Mouse (Mus musculus): Measurements from ENCODE around the gene Myt1l. TPM values are rescaled to one million over a fixed set of nuclear protein-coding genes. Genes with fewer than 3 reads are reported as not detected.

The Myt1l gene
- polyA plus RNA-seq, 1 experiment, result not detected

GRCm38 (mm10) chr12:29956969-29957368 is 428.8 kb downstream of the Myt1l start:
- H3K4me3 ChIP-seq (replicated peaks; ENCODE audit: control insufficient read depth, low read depth, low read length), result no peak overlapping the region
- H3K4me1 ChIP-seq (ENCODE audit: control insufficient read depth, insufficient read depth, low read length), result no peaks in the 10 kb centered on the region
- 60% methylated on average over 12 of the region's 12 CpGs for WGBS
- H3K27ac ChIP-seq (ENCODE audit: control insufficient read depth, insufficient read depth, low read depth, low read length, poor library complexity), result no peak overlapping the region
- no peak for TF ChIP-seq CTCF (IDR thresholded peaks at IDR 0.05; ENCODE audit: control insufficient read depth, insufficient read depth, low read length)

DNA sequence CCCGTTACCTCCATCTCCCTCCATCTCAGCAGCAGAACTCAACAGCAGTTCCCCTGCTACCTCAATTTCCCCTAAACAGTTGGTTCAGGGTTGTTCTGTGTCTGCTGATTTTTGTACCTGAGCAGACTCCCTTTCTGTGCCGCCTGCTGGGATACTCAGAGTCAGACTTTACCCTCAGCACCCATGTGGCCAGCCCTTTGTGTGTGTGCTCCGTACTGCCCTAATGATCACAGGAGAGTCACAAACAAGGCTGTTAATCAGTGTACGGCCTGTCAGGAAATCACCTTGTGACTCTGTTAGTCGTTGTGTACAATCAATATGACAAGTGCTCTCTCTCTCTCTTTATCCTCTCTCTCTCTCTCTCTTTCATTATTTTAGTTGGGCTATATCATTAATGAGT is 430.5 kb downstream of the Myt1l start:
- Histone ChIP-seq H3K4me1 (ENCODE audit: control insufficient read depth, insufficient read depth, low read length) (no peaks in the 10 kb centered on the region), H3K4me3 (replicated peaks; ENCODE audit: control insufficient read depth, low read depth, low read length) (no peak overlapping the region), H3K27ac (ENCODE audit: control insufficient read depth, insufficient read depth, low read depth, low read length, poor library complexity) (no peak overlapping the region)
- 76% methylated on average over 5 of the region's 5 CpGs for WGBS
- no peak for TF ChIP-seq CTCF (IDR thresholded peaks at IDR 0.05; ENCODE audit: control insufficient read depth, insufficient read depth, low read length)
- no peak for TF ChIP-seq POLR2A (IDR thresholded peaks at IDR 0.05; ENCODE audit: borderline replicate concordance, control insufficient read depth, low read depth, low read length)

DNA sequence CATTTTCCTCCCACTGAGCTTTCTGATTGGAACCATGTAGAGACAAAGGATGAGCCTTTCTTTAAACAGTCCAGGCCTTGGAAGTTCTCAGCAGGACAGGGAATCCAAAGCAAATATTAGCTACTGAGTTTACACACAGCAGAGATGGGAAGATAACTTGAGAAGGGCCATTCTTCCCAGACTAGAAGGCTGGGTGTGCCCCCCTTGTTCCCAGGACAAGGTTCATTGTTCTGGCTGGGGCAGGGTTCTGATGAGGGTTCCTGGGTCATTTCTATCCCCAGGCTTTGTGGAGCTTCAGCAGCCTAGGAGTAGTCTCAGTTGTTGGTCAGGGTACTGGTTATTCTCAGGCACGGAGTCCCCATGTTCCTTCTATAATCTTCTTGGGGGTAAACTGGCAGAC is 432.9 kb downstream of the Myt1l start:
- no peak for TF ChIP-seq CTCF (IDR thresholded peaks at IDR 0.05; ENCODE audit: control insufficient read depth, insufficient read depth, low read length)
- Histone ChIP-seq H3K27ac (ENCODE audit: control insufficient read depth, insufficient read depth, low read depth, low read length, poor library complexity) (no peak overlapping the region), H3K4me1 (ENCODE audit: control insufficient read depth, insufficient read depth, low read length) (no peaks in the 10 kb centered on the region), H3K4me3 (replicated peaks; ENCODE audit: control insufficient read depth, low read depth, low read length) (no peak overlapping the region)
- 78% methylated on average over 1 of the region's 1 CpGs for WGBS

- H3K4me3 ChIP-seq (replicated peaks; ENCODE audit: control insufficient read depth, low read depth, low read length), result no peak overlapping the region
- TF ChIP-seq POLR2A (IDR thresholded peaks at IDR 0.05; ENCODE audit: borderline replicate concordance, control insufficient read depth, low read depth, low read length) (no peak), CTCF (IDR thresholded peaks at IDR 0.05; ENCODE audit: control insufficient read depth, insufficient read depth, low read length) (no peak)
- WGBS, result 81% methylated on average over 6 of the region's 6 CpGs
- no peaks in the 10 kb centered on the region for H3K4me1 ChIP-seq (ENCODE audit: control insufficient read depth, insufficient read depth, low read length)
- H3K27ac ChIP-seq (ENCODE audit: control insufficient read depth, insufficient read depth, low read depth, low read length, poor library complexity), result no peak overlapping the region
These were observed 436.8 kb downstream of the Myt1l start for GRCm38 (mm10) chr12:29965016-29965415.

GRCm38 (mm10) chr12:29971795-29972464 is 443.7 kb downstream of the Myt1l start:
- no peak overlapping the region for H3K4me3 ChIP-seq (replicated peaks; ENCODE audit: control insufficient read depth, low read depth, low read length)
- 81% methylated on average over 7 of the region's 7 CpGs for WGBS
- no peak overlapping the region for H3K27ac ChIP-seq (ENCODE audit: control insufficient read depth, insufficient read depth, low read depth, low read length, poor library complexity)
- no peaks in the 10 kb centered on the region for H3K4me1 ChIP-seq (ENCODE audit: control insufficient read depth, insufficient read depth, low read length)
- no peak for TF ChIP-seq CTCF (IDR thresholded peaks at IDR 0.05; ENCODE audit: control insufficient read depth, insufficient read depth, low read length)
- no peak for TF ChIP-seq POLR2A (IDR thresholded peaks at IDR 0.05; ENCODE audit: borderline replicate concordance, control insufficient read depth, low read depth, low read length)

DNA sequence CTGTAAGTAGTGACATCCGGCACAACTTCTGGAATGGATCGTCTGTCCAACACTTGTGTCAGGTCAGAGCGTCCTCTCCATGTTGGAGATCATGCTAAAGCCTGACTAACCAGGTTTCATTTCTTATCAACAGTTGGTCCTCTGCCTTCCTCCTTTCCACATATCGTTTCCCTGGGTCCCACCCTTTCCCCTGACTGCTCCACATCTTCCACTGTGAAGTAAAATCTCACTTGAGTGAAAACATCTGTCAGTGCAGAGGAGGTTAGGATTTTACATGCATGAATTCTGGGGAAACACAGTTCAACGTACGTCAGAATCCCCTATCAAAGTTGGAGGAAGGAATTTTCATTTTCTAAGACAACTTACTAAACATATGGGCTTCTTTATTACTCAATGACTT is 444.3 kb downstream of the Myt1l start:
- TF ChIP-seq CTCF (IDR thresholded peaks at IDR 0.05; ENCODE audit: control insufficient read depth, insufficient read depth, low read length) (no peak), POLR2A (IDR thresholded peaks at IDR 0.05; ENCODE audit: borderline replicate concordance, control insufficient read depth, low read depth, low read length) (no peak)
- Histone ChIP-seq H3K4me1 (ENCODE audit: control insufficient read depth, insufficient read depth, low read length) (no peaks in the 10 kb centered on the region), H3K4me3 (replicated peaks; ENCODE audit: control insufficient read depth, low read depth, low read length) (no peak overlapping the region), H3K27ac (ENCODE audit: control insufficient read depth, insufficient read depth, low read depth, low read length, poor library complexity) (no peak overlapping the region)
- WGBS, result 74% methylated on average over 6 of the region's 6 CpGs
